Mouse (Mus musculus) C2C12 (cell line): ENCODE results near the gene Ppargc1a.

Experiments
- CTCF ChIP-seq: IDR thresholded peaks from one replicate; pipeline ENCODE4 v1.5.1; 2011; ENCODE audit not compliant: control insufficient read depth, insufficient read depth, insufficient read length
- MAX ChIP-seq: IDR thresholded peaks from one replicate; pipeline ENCODE4 v1.6.1; 2011; ENCODE audit warnings: mild to moderate bottlenecking, control low read depth
- USF1 ChIP-seq: IDR thresholded peaks from one replicate; pipeline ENCODE4 v1.6.1; 2011; ENCODE audit warnings: low read depth, mild to moderate bottlenecking, control low read depth, moderate library complexity

- no peak for TF ChIP-seq CTCF
- no peak for TF ChIP-seq MAX
- no peak for TF ChIP-seq USF1
Observed at GRCm38 (mm10) chr5:51612049-51612448, 44.5 kb upstream of the Ppargc1a start.
